In the genomic region with DNA sequence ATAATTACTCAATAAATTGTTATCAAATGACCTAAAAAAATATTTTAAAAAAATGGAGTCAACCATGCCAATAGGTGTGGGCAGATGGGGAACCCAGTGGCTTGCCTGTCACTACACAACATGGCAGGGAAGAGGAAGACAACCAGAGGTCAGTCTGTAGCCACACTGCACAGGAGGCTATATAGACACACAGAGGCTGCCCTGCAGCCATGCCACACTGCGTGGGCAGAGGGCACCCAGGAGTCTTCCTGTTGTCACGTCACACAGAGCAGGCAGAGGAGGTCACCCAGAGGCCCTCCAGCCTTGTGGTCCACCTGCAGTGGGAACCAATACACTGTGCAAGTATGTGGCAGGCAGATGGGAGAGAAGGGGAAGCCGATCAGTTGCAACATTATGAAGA, we compare ENCODE assay signal across 21 mouse cellular contexts. TPM values are rescaled to one million over a fixed set of nuclear protein-coding genes. Genes with fewer than 3 reads are reported as not detected.
DNase-seq lines count a peak whose midpoint lies in the region; ATAC-seq lines count a peak whose summit lies in the region.
"Had no signal": no experiment of that assay in that cellular context is flagged by ENCODE, and none has a peak within 500 bp of the region (broad histone marks: within the 10 kb centered on the region; RNA-seq: fewer than 3 reads in every experiment).

No protein-coding gene starts in this region.

- H3K9me3 ChIP-seq in heart, embryonic 10.5 days: no peaks in the 10 kb centered on the region
- H3K9me3 ChIP-seq in embryonic facial prominence, embryonic 13.5 days: no peaks in the 10 kb centered on the region
- H3K9me3 ChIP-seq: forebrain, embryonic 13.5 days; forebrain, embryonic 15.5 days had no signal

- H3K4me2 ChIP-seq in embryonic facial prominence, embryonic 13.5 days: no peak overlapping the region
- H3K4me2 ChIP-seq: forebrain, embryonic 13.5 days; forebrain, embryonic 15.5 days had no signal

- H3K36me3 ChIP-seq in heart, embryonic 10.5 days: no peaks in the 10 kb centered on the region
- no peaks in the 10 kb centered on the region for H3K36me3 ChIP-seq in embryonic facial prominence, embryonic 13.5 days
- H3K36me3 ChIP-seq: forebrain, embryonic 15.5 days had no signal

- 0 out of 2 replicates have a peak, but pooled peaks have one; percentile 32 for ATAC-seq in embryonic facial prominence, embryonic 13.5 days (ENCODE audit: insufficient number of reproducible peaks, insufficient read depth, low FRiP score, low TSS enrichment, low read depth)
- no peak for ATAC-seq in cerebellum, adult (ENCODE audit: insufficient number of reproducible peaks, low FRiP score, low TSS enrichment)
- ATAC-seq: forebrain, embryonic 13.5 days; forebrain, embryonic 15.5 days; forebrain, postnatal 0 days had no signal

- H3K27ac ChIP-seq in heart, embryonic 10.5 days: no peak overlapping the region
- H3K27ac ChIP-seq in embryonic facial prominence, embryonic 13.5 days: no peak overlapping the region
- H3K27ac ChIP-seq: forebrain, embryonic 13.5 days; forebrain, embryonic 15.5 days had no signal

- H3K4me1 ChIP-seq in heart, embryonic 10.5 days: no peaks in the 10 kb centered on the region
- no peaks in the 10 kb centered on the region for H3K4me1 ChIP-seq in embryonic facial prominence, embryonic 13.5 days
- H3K4me1 ChIP-seq: forebrain, embryonic 13.5 days; forebrain, embryonic 15.5 days had no signal

- no peak overlapping the region for H3K4me3 ChIP-seq in heart, embryonic 10.5 days
- no peak overlapping the region for H3K4me3 ChIP-seq in embryonic facial prominence, embryonic 13.5 days
- H3K4me3 ChIP-seq: forebrain, embryonic 13.5 days; forebrain, embryonic 15.5 days had no signal

- WGBS in heart, embryonic 10.5 days: 85% methylated on average over 3 of the region's 3 CpGs
- WGBS in embryonic facial prominence, embryonic 13.5 days: 77% methylated on average over 3 of the region's 3 CpGs

- H3K27me3 ChIP-seq in heart, embryonic 10.5 days (ENCODE audit: insufficient read depth, poor library complexity, severe bottlenecking): no peaks in the 10 kb centered on the region
- H3K27me3 ChIP-seq in embryonic facial prominence, embryonic 13.5 days: no peaks in the 10 kb centered on the region
- H3K27me3 ChIP-seq: forebrain, embryonic 13.5 days; forebrain, embryonic 15.5 days had no signal

- DNase-seq in heart, adult 11 months: peak; percentile 80
- DNase-seq in heart, embryonic 10.5 days (ENCODE audit: low spot score): no peak
- no peak for DNase-seq in testis, postnatal 10 days (ENCODE audit: low spot score)
- DNase-seq: adrenal gland, adult 2 months; adrenal gland, postnatal 10 days; adrenal gland, postnatal 25 days; cerebellum, adult 11-12 months; cerebellum, adult 2 months; cerebellum, adult 9-10 months; cerebellum, postnatal 10 days; cerebellum, postnatal 25 days; forebrain, postnatal 0 days had no signal

- no peak overlapping the region for H3K9ac ChIP-seq in embryonic facial prominence, embryonic 13.5 days
- H3K9ac ChIP-seq: forebrain, embryonic 13.5 days; forebrain, embryonic 15.5 days; forebrain, postnatal 0 days had no signal

RNA-seq across cellular contexts. Expression of gene Klrb1, which starts 21.2 kb away (rescaled TPM):
- polyA plus RNA-seq in heart, embryonic 10.5 days (2016; fragmentation: Nextera tagmentation; extraction: Ambion mirVana): not detected in 2 replicates
- not detected in 2 replicates for polyA plus RNA-seq in embryonic facial prominence, embryonic 13.5 days (2015; fragmentation: Nextera tagmentation; extraction: Ambion mirVana)
- polyA plus RNA-seq: adrenal gland, adult 2 months; C2C12; cerebellum, adult 2 months; cortical plate, adult 2 months; embryonic facial prominence, embryonic 14.5 days; forebrain, embryonic 11.5 days; forebrain, embryonic 13.5 days; forebrain, embryonic 15.5 days had no signal

RNA-seq across cellular contexts. Expression of gene Clec2h, which starts 39.5 kb away (rescaled TPM):
- polyA plus RNA-seq in heart, embryonic 10.5 days (2016; fragmentation: Nextera tagmentation; extraction: Ambion mirVana): not detected in 2 replicates
- 2.5 TPM in 1 of 2 replicates, not detected in the other for polyA plus RNA-seq in embryonic facial prominence, embryonic 13.5 days (2015; fragmentation: Nextera tagmentation; extraction: Ambion mirVana)
- polyA plus RNA-seq: adrenal gland, adult 2 months; brain, embryonic 14.5 days; C2C12; cortical plate, adult 2 months; embryonic facial prominence, embryonic 14.5 days; forebrain, embryonic 11.5 days; forebrain, embryonic 13.5 days; forebrain, embryonic 15.5 days; forebrain, postnatal 0 days had no signal
